Mouse (Mus musculus) midbrain, embryonic 11.5 days (tissue): ENCODE data around the gene Zfp991. TPM values are rescaled to one million over a fixed set of nuclear protein-coding genes. Genes with fewer than 3 reads are reported as not detected.
A peak's percentile ranks its signal among the peaks of the same experiment; 100 is the strongest.
"Not testable (repeated sequence)": the region's sequence is repeated elsewhere in the genome, so short reads cannot be mapped to it uniquely, and the experiment has no call there.

ENCODE experiments used
- ATAC-seq: fragments of 200-750 bp; cut with Nextera tagmentation; 2 replicates; pipeline ENCODE4 v1.8.0; 2017; ENCODE audit warnings: moderate TSS enrichment, moderate library complexity; ENCODE audit not compliant: low FRiP score
- DNase-seq: peaks from one replicate; pipeline ENCODE4 v3.0.0; 2015; ENCODE audit warnings: low spot score; ENCODE audit errors: missing footprints
- H3K27ac ChIP-seq: fragments of 300-500 bp; sonication (generic); 2 replicates; pipeline ENCODE4 v1.5.1; 2014; ENCODE audit warnings: low read depth, low read length
- H3K27me3 ChIP-seq: fragments of 300-500 bp; sonication (generic); 2 replicates; pipeline ENCODE4 v1.6.1; 2014; ENCODE audit warnings: mild to moderate bottlenecking, low read length, moderate library complexity, mixed read lengths; ENCODE audit not compliant: control insufficient read depth, insufficient read depth
- H3K36me3 ChIP-seq: fragments of 300-500 bp; sonication (generic); 2 replicates; pipeline ENCODE4 v1.6.1; 2014; ENCODE audit warnings: mild to moderate bottlenecking, low read length, moderate library complexity, mixed read lengths; ENCODE audit not compliant: control insufficient read depth, insufficient read depth
- H3K4me1 ChIP-seq: fragments of 300-500 bp; sonication (generic); 2 replicates; pipeline ENCODE4 v1.6.1; 2014; ENCODE audit warnings: low read length; ENCODE audit not compliant: control insufficient read depth, insufficient read depth
- H3K4me2 ChIP-seq: fragments of 300-500 bp; sonication (generic); 2 replicates; pipeline ENCODE4 v1.6.1; 2014; ENCODE audit warnings: mild to moderate bottlenecking, moderate library complexity
- H3K4me3 ChIP-seq: fragments of 300-500 bp; sonication (generic); 2 replicates; pipeline ENCODE4 v1.5.1; 2014; ENCODE audit warnings: low read depth, low read length
- H3K9ac ChIP-seq: fragments of 300-500 bp; sonication (generic); 2 replicates; pipeline ENCODE4 v1.6.1; 2014; ENCODE audit warnings: low read length
- H3K9me3 ChIP-seq: fragments of 300-500 bp; sonication (generic); 2 replicates; pipeline ENCODE4 v1.6.1; 2016; ENCODE audit warnings: low read length; ENCODE audit not compliant: control insufficient read depth
- WGBS: fragments of 180-500 bp; shearing (Covaris S2); extraction: QIAGEN DNeasy Blood & Tissue Kit; methylation state at CpG from one replicate; pipeline ENCODE4 v1.1.7; 2014; 5-methylcytosine and 5-hydroxymethylcytosine counted together
- polyA plus RNA-seq: library from polyadenylated mRNA; unstranded; fragments of >200 nt; fragmentation: Nextera tagmentation; extraction: Ambion mirVana; gene quantifications from 2 replicates; pipeline ENCODE4 v1.2.1, GENCODE M21; 2014

Gene Zfp991
- polyA plus RNA-seq, 1 experiment from 2014 or later = 8.7 TPM

DNA sequence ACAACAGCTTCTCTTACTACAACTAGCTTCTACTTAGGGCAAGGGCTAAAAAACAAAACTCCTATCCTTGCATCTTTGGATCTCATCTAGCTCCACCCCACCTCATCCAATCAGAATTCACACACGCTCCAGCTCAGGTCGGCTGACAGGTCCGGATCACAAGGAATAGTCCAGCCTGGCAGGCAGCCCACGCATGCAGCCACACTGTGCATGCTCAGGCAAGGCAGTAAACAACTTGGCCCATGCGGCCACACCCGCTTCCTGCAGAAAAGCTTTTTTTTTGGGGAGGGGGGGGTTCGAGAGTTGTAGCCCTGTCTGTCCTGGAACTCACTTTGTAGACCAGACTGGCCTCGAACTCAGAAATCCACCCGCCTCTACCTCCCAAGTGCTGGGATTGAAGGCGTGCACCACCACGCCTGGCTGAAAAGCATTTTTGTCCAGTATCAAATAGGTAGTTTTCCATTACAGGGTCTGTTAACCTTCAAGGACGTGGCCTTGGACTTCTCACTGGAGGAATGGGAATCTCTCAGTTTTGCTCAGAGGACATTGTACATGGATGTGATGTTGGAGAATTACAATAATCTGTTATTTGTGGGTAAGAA is 44.5 kb downstream of the Zfp991 start:
- not testable (repeated sequence) for H3K4me3 ChIP-seq, H3K9me3 ChIP-seq, H3K4me1 ChIP-seq, H3K9ac ChIP-seq, DNase-seq, H3K27ac ChIP-seq, H3K36me3 ChIP-seq, H3K27me3 ChIP-seq, H3K4me2 ChIP-seq
- ATAC-seq = peak; percentile 69
- WGBS = 88% methylated on average over 7 of the region's 12 CpGs

DNA sequence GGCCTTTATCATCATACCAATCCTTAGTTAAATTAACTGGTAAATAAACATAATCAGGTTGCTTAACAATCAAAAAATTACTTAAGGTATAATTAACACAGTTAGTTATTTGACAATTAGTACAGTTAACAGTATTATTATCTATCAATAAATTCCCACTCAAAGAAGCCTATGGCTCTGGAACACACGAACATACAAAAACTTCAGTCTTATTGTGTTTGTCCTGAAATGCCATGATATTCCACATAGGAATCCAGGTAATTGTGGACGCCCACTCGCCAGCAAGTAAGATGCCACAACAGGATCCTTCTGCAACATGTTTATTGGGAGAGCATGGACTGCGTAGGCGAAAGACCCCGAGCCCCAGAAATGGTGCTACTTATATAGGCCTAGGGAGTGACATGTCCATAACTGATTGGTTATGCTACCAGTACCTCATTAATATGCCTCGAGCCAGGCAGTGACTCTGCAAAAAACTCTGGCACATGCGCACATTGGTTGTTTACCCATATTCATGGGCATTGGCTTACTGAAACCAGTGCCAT is 49.4 kb downstream of the Zfp991 start:
- not testable (repeated sequence) for H3K27me3 ChIP-seq, H3K27ac ChIP-seq, H3K36me3 ChIP-seq, H3K4me1 ChIP-seq, H3K4me2 ChIP-seq, H3K4me3 ChIP-seq, H3K9ac ChIP-seq, DNase-seq, H3K9me3 ChIP-seq
- peak; percentile 36; the same call in 1 of the 2 replicates for ATAC-seq
- 95% methylated on average over 7 of the region's 8 CpGs for WGBS

DNA sequence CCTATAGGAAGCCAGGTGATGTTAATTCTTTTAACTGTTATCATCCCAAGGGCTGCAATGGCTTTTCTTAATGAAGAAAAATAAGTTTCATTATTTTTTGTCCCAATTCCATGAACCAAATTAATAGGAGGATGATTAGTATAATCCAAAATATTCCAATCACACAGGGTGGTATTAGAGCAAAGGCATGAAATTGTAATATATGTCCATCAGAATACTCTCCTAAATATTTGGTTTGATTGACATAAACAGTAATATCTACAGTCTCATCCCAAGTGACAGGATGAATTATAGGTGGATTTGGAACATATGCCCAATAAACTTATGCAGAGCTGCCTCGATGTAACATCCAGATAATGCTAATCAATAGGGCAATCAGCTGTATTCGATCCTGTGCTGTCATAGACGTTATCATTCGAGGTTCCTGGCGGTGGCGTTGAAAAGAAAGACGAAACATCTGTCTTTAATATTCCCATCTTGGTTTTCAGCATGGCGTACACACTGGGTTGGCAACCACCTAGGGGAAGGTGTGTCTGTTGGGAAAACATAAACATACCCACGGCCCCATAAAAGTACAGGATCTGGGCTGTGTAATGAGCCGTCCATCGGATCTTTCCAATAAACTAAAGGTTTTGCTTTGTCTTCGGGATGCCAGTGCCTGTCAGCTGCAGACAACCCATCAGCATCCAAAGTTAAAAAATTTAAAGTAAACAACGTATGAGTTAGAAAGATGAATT is 50.3 kb downstream of the Zfp991 start:
- not testable (repeated sequence) for H3K4me1 ChIP-seq, H3K27me3 ChIP-seq, H3K4me3 ChIP-seq, H3K36me3 ChIP-seq, DNase-seq, H3K4me2 ChIP-seq, H3K9me3 ChIP-seq, H3K27ac ChIP-seq, H3K9ac ChIP-seq
- no CpG with 5 or more reads among the region's 13 CpGs for WGBS
- ATAC-seq = peak; percentile 77

DNA sequence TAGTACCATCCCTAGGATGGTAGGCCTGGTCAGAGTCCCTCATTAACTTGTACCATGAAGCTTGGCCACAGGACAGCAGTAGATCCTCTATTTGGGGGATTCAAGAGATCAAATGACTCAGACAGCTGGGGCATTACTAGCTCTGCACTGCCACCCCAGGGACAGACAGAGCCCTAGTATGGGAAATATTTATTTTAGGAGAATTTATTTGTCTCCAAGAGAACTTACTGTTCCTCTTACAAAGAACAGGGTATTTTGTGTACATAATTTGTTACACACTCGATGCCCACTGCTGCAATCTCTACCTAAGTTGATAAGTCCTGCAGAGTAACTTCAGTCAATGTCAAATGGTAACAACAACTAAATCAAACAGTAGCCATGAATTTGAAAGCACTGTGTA is 55.0 kb downstream of the Zfp991 start:
- peak; percentile 39; the same call in 1 of the 2 replicates for ATAC-seq
- H3K9me3 ChIP-seq, H3K36me3 ChIP-seq, DNase-seq, H3K4me2 ChIP-seq, H3K9ac ChIP-seq, H3K4me1 ChIP-seq, H3K4me3 ChIP-seq, H3K27ac ChIP-seq, H3K27me3 ChIP-seq: not testable (repeated sequence)
- 83% methylated on average over 1 of the region's 1 CpGs for WGBS

DNA sequence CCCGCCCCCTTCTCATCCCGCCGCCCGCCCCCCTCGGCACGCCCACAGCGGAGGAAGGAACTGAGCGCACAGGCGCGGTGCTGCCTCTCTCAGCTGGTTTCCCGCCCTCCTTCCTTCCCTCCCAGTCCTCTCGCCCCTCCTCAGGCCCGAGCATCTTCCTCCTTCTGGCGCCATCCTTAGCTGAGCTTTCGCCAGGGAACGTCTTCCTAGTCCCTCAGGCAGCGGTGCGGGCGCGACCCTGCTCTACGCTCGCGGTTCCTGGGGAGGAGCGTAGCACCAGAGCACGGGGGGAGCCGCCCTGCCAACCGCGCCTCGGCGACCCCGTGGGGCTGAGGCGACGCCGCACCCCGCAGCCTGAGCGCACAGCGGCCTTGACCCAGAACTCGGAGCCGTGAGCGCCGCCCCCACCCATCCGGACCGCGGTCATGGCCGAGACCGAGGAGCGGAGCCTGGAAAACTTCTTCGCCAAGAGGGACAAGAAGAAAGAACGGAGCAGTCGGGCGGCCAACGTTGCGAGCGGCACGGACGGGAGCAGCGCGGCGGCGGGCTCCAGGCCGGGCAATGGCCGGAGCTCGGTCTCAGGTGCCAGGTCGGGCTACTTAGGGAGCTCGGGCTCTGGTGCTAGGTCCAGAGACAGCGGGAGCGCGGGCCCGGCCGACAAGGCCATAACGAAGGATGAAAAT is 55.6 kb downstream of the Zfp991 start:
- peak; percentile 44 for DNase-seq
- H3K36me3 ChIP-seq = not testable (repeated sequence)
- WGBS = 71% methylated on average over 67 of the region's 71 CpGs

DNA sequence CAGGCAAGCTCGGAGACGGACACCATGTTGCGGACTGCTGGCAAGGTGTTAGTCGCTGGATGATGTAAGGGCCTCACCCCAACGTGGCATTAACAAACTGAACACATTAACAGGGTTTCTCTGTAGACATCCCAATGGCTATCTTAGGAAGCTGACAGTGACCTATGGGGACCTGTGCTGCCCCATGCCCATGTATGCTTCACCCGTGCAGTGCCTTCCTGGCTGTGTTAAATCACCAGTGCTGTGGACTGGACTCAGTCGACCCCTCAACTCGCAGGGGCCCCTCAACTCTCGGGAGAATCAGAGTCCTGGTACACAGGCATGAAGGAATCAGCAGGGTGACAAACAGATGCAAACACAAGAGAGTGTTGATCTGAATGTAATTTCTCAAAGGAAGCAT is 63.3 kb downstream of the Zfp991 start:
- not testable (repeated sequence) for H3K27ac ChIP-seq, H3K4me3 ChIP-seq, H3K9me3 ChIP-seq, DNase-seq, H3K36me3 ChIP-seq, H3K9ac ChIP-seq, H3K4me1 ChIP-seq, H3K27me3 ChIP-seq, H3K4me2 ChIP-seq, ATAC-seq
- WGBS = 89% methylated on average over 3 of the region's 9 CpGs

More for the DNA sequence above, 55.6 kb downstream of the Zfp991 start:
- H3K27me3 ChIP-seq, H3K4me2 ChIP-seq, H3K9ac ChIP-seq, H3K4me3 ChIP-seq, H3K9me3 ChIP-seq, H3K4me1 ChIP-seq, H3K27ac ChIP-seq: not testable (repeated sequence)
- ATAC-seq = peak; percentile 65

- not testable (repeated sequence) for H3K9ac ChIP-seq, H3K27me3 ChIP-seq, DNase-seq, H3K36me3 ChIP-seq, H3K4me2 ChIP-seq, H3K9me3 ChIP-seq, H3K4me1 ChIP-seq, H3K27ac ChIP-seq, H3K4me3 ChIP-seq
- peak; percentile 52; the same call in 1 of the 2 replicates for ATAC-seq
- WGBS = 79% methylated on average over 2 of the region's 2 CpGs
Measured at GRCm38 (mm10) chr4:147197210-147197609, 65.4 kb downstream of the Zfp991 start.

GRCm38 (mm10) chr4:147199055-147199750 is 67.4 kb downstream of the Zfp991 start:
- H3K4me2 ChIP-seq, H3K4me1 ChIP-seq, H3K36me3 ChIP-seq, H3K4me3 ChIP-seq, H3K27me3 ChIP-seq, H3K27ac ChIP-seq, H3K9me3 ChIP-seq, H3K9ac ChIP-seq, ATAC-seq, DNase-seq: not testable (repeated sequence)
- WGBS = 77% methylated on average over 6 of the region's 6 CpGs
